Mouse (Mus musculus) kidney, embryonic 15.5 days (tissue): ENCODE data around the gene Ddx47. TPM values are rescaled to one million over a fixed set of nuclear protein-coding genes. Genes with fewer than 3 reads are reported as not detected.

Experiments used
- ATAC-seq: fragments of 200-750 bp; cut with Nextera tagmentation; replicated peaks from 2 replicates; pipeline ENCODE4 v1.8.0; 2017; ENCODE audit warnings: moderate TSS enrichment; ENCODE audit not compliant: low FRiP score
- H3K27ac ChIP-seq: fragments of 300-500 bp; sonication (generic); 2 replicates; pipeline ENCODE4 v1.5.1; 2015; ENCODE audit warnings: mild to moderate bottlenecking, inconsistent platforms
- H3K27me3 ChIP-seq: fragments of 300-500 bp; sonication (generic); 2 replicates; pipeline ENCODE4 v1.6.1; 2015; ENCODE audit warnings: inconsistent platforms
- H3K36me3 ChIP-seq: fragments of 300-500 bp; sonication (generic); 2 replicates; pipeline ENCODE4 v1.6.1; 2015; ENCODE audit warnings: inconsistent platforms
- H3K4me1 ChIP-seq: fragments of 300-500 bp; sonication (generic); 2 replicates; pipeline ENCODE4 v1.6.1; 2015; ENCODE audit warnings: inconsistent platforms
- H3K4me2 ChIP-seq: fragments of 300-500 bp; sonication (generic); 2 replicates; pipeline ENCODE4 v1.6.1; 2015; ENCODE audit warnings: moderate library complexity, mild to moderate bottlenecking, inconsistent platforms
- H3K4me3 ChIP-seq: fragments of 300-500 bp; sonication (generic); replicated peaks from 2 replicates; pipeline ENCODE4 v1.5.1; 2015; ENCODE audit warnings: mild to moderate bottlenecking, inconsistent platforms
- H3K9ac ChIP-seq: fragments of 300-500 bp; sonication (generic); 2 replicates; pipeline ENCODE4 v1.6.1; 2015; ENCODE audit warnings: mild to moderate bottlenecking, inconsistent platforms
- H3K9me3 ChIP-seq: fragments of 300-500 bp; sonication (generic); replicated peaks from 2 replicates; pipeline ENCODE4 v1.6.1; 2016; ENCODE audit warnings: inconsistent platforms
- WGBS: fragments of 180-500 bp; shearing (Covaris S2); methylation state at CpG from one replicate; pipeline ENCODE4 v1.1.7; 2015; ENCODE audit warnings: mixed read lengths; 5-methylcytosine and 5-hydroxymethylcytosine counted together
- polyA plus RNA-seq: library from polyadenylated mRNA; unstranded; fragments of >200 nt; fragmentation: Nextera tagmentation; extraction: Ambion mirVana; gene quantifications from 2 replicates; pipeline ENCODE4 v1.2.1, GENCODE M21; 2015

Ddx47 gene
- polyA plus RNA-seq, 1 experiment from 2014 or later, result 118 TPM

DNA sequence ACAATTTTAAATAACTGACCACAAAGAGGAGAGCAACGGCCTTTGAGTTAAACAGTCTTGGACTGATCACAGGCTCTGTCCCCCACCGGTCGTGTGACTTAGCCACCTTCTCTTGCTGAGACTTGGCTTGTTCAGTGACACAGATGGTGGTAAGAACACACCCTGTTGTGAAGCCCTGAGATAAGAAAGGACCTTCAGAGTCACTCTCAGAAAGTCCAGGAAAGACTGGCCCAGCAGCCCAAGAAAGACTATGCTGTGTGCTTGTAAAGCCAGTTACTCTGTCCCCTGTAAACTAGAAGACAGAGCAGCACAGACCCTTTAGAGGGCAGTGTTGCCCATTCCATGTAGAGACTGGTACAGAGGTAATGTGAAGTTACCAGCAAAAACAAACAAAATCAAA lies 26.7 kb upstream of the Ddx47 start:
- H3K27me3 ChIP-seq, result no peaks in the 10 kb centered on the region
- peak; percentile 15; the same call in 1 of the 2 replicates for ATAC-seq
- H3K4me2 ChIP-seq, result peak overlapping the region; percentile 94
- no peak overlapping the region for H3K27ac ChIP-seq
- peak overlapping the region; percentile 63; the same call in 1 of the 2 replicates for H3K4me3 ChIP-seq
- no peak overlapping the region for H3K9ac ChIP-seq
- H3K9me3 ChIP-seq, result no peaks in the 10 kb centered on the region
- peaks cover 28% of the 10 kb centered on the region for H3K4me1 ChIP-seq
- WGBS, result 65% methylated on average over 3 of the region's 3 CpGs
- no peaks in the 10 kb centered on the region for H3K36me3 ChIP-seq

DNA sequence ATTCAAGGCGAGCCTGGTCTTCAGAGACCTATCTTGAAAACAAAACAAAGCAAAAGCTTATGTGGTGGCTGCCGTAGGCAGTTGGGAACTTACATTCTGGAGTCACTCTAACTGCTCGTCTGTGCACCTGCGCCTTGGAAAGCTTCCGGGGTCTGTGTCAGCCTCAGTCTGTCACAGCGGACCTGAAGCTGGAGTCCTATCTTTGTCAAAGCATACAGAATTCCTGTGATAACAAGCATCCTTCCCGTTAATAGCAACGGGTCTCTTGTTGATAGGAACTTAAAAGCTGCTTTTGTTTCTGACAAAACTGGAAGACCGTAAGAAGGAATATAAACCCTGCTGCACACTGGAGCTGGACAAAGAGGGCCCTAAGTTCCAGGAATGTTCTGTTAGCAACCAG lies 23.0 kb upstream of the Ddx47 start:
- ATAC-seq, result no peak
- H3K36me3 ChIP-seq, result no peaks in the 10 kb centered on the region
- H3K9me3 ChIP-seq, result no peaks in the 10 kb centered on the region
- no peak overlapping the region for H3K4me2 ChIP-seq
- H3K4me3 ChIP-seq, result no peak overlapping the region
- peaks cover 9% of the 10 kb centered on the region; the same call in 1 of the 2 replicates for H3K4me1 ChIP-seq
- H3K9ac ChIP-seq, result no peak overlapping the region
- WGBS, result 81% methylated on average over 9 of the region's 9 CpGs
- no peaks in the 10 kb centered on the region for H3K27me3 ChIP-seq
- no peak overlapping the region for H3K27ac ChIP-seq

DNA sequence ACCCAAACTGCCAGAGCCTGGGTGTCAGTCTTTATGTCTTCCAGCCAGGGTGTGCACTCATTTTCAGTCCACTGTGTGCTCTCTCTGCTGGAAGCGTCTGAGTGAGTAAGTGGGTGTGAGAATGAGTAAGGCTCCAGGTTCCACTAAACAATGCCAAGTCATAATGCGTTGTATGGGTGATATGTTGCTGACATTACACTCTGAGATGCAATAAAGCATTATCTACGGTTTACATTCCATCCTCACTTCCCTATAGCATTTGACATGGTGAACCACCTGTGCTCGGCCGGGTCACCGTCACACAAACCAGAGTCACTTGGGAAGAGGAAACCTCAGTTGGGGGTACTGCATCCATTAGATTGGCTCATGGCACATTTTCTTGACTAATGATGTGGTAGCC lies 20.7 kb upstream of the Ddx47 start:
- no peak for ATAC-seq
- WGBS, result 90% methylated on average over 6 of the region's 6 CpGs
- Histone ChIP-seq H3K9me3 (no peaks in the 10 kb centered on the region), H3K4me1 (peaks cover 11% of the 10 kb centered on the region; the same call in 1 of the 2 replicates), H3K4me3 (no peak overlapping the region), H3K36me3 (no peaks in the 10 kb centered on the region), H3K27me3 (no peaks in the 10 kb centered on the region), H3K4me2 (no peak overlapping the region), H3K27ac (no peak overlapping the region), H3K9ac (no peak overlapping the region)

DNA sequence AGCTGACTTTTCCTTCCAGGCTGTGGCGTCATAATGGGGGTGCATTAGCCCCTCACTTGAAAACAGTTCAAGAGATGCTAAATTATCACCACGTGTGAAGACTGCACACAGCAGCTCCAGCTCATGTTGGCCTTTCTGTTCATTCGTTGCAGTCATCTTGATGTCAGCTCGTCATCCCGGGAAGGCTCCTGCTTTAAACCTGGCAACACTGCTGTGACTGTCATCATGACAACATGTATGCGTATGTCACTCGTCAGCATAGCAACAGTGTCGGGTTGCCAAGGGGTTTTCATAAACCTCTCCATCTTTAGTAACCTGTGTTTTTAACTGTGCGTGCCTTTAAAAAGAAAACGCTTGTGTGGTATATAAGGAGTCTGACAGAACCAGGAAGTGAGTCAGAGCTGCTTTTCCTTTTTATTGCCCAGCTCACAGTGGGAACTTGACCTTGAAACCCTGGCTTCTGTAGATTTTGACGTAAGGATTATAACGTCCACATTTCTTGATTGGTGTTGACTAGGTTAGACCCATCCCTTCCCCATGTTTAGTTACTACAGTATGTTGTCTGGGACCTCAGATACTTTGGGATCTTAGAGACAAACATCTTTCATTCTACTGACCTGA lies 17.3 kb upstream of the Ddx47 start:
- H3K9me3 ChIP-seq, result no peaks in the 10 kb centered on the region
- H3K4me2 ChIP-seq, result no peak overlapping the region
- peaks cover 11% of the 10 kb centered on the region; the same call in 1 of the 2 replicates for H3K4me1 ChIP-seq
- 60% methylated on average over 12 of the region's 12 CpGs for WGBS
- H3K4me3 ChIP-seq, result no peak overlapping the region
- H3K36me3 ChIP-seq, result no peaks in the 10 kb centered on the region
- H3K27ac ChIP-seq, result peak overlapping the region; percentile 4; the same call in 1 of the 2 replicates
- H3K9ac ChIP-seq, result no peak overlapping the region
- no peak for ATAC-seq
- no peaks in the 10 kb centered on the region for H3K27me3 ChIP-seq

DNA sequence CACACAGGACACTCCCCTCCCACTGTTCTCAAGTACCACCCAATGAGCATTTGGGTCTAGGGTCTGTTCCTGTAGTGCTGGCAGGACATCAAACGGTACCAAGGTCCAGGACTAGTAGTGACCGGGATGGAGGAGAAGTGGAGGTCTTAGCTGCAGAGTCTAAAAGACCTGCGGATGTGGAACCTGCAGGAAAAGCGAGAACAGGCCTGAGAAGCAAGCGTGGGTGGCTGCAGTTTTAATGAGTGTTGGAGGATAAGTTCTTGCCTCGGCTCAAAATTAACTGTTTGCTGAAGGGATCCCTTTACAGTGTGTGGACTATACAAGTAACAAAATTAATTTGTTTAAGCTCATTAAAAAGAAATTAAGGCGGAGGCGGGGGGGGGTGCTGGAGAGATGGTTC lies 16.4 kb upstream of the Ddx47 start:
- H3K9ac ChIP-seq, result no peak overlapping the region
- no peaks in the 10 kb centered on the region for H3K27me3 ChIP-seq
- peaks cover 11% of the 10 kb centered on the region; the same call in 1 of the 2 replicates for H3K4me1 ChIP-seq
- H3K27ac ChIP-seq, result no peak overlapping the region
- no peaks in the 10 kb centered on the region for H3K36me3 ChIP-seq
- 51% methylated on average over 8 of the region's 8 CpGs for WGBS
- peak; percentile 46; the same call in 1 of the 2 replicates for ATAC-seq
- no peak overlapping the region for H3K4me3 ChIP-seq
- no peak overlapping the region for H3K4me2 ChIP-seq
- H3K9me3 ChIP-seq, result no peaks in the 10 kb centered on the region

DNA sequence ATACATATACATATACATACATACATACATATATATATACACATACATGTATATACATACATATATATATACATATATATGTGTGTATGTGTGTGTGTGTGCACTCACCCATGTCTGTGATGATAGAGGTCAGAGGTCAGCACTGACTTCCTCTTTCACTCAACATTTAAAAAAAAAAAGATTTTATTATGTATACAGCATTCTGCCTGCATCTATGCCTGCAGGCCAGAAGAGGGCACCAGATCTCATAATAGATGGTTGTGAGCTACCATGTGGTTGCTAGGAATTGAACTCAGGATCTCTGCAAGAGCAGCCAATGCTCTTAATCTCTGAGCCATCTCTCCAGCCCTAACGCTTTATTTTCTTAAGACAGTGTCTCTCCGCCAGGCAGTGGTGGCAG lies 14.5 kb upstream of the Ddx47 start:
- no peaks in the 10 kb centered on the region for H3K36me3 ChIP-seq
- no peak overlapping the region for H3K4me3 ChIP-seq
- peaks cover 11% of the 10 kb centered on the region; the same call in 1 of the 2 replicates for H3K4me1 ChIP-seq
- H3K9me3 ChIP-seq, result no peaks in the 10 kb centered on the region
- H3K9ac ChIP-seq, result no peak overlapping the region
- WGBS, result 82% methylated on average over 2 of the region's 2 CpGs
- no peaks in the 10 kb centered on the region for H3K27me3 ChIP-seq
- H3K4me2 ChIP-seq, result no peak overlapping the region
- H3K27ac ChIP-seq, result no peak overlapping the region
- no peak for ATAC-seq

DNA sequence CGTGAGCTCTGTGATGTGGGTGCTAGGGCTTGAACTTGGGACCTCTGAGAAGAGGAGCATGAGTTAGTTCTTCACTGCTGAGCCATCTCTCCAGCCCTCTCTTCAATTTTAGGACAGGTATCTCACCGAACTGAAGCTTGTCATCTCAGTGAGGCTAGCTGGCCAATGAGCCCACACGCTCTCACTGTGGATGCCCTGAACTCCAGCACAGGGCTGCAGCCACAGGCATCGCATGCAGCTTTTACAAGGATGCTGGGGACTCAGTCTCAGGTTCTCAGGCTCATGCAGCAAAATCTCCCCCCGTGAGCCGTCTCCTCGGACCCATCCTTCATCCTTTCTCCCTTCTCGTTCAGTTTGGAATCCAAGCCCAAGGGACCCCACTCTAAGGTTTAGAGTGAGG lies 13.3 kb upstream of the Ddx47 start:
- no peak overlapping the region for H3K4me2 ChIP-seq
- ATAC-seq, result no peak
- no peak overlapping the region for H3K27ac ChIP-seq
- no peak overlapping the region for H3K9ac ChIP-seq
- no peaks in the 10 kb centered on the region for H3K36me3 ChIP-seq
- no peaks in the 10 kb centered on the region for H3K9me3 ChIP-seq
- 73% methylated on average over 8 of the region's 8 CpGs for WGBS
- no peaks in the 10 kb centered on the region for H3K27me3 ChIP-seq
- H3K4me1 ChIP-seq, result peaks cover 11% of the 10 kb centered on the region; the same call in 1 of the 2 replicates
- H3K4me3 ChIP-seq, result no peak overlapping the region

DNA sequence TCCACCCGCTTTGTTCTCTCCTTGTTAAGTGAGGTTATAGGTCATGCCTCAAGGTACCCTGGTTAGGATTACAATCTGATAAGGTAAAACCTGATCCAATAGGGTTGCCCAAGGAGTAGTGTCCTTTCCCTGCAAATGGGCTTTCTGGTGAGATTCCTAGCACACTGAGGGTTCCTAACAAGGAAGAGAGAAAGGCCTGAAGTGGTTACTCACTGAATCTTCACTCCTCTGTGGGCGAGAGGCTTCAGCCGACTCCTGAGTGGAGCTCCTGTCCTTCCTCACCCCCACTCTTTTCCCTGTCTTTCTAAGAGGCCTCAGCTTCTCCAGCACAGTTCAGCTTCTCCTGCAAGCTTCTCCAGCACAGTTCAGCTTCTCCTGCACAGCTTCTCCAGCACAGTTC lies 12.6 kb upstream of the Ddx47 start:
- peaks cover 11% of the 10 kb centered on the region; the same call in 1 of the 2 replicates for H3K4me1 ChIP-seq
- H3K9me3 ChIP-seq, result no peaks in the 10 kb centered on the region
- no peaks in the 10 kb centered on the region for H3K27me3 ChIP-seq
- no peak for ATAC-seq
- H3K9ac ChIP-seq, result no peak overlapping the region
- no peaks in the 10 kb centered on the region for H3K36me3 ChIP-seq
- no peak overlapping the region for H3K27ac ChIP-seq
- WGBS, result 51% methylated on average over 3 of the region's 3 CpGs
- no peak overlapping the region for H3K4me3 ChIP-seq
- H3K4me2 ChIP-seq, result no peak overlapping the region

DNA sequence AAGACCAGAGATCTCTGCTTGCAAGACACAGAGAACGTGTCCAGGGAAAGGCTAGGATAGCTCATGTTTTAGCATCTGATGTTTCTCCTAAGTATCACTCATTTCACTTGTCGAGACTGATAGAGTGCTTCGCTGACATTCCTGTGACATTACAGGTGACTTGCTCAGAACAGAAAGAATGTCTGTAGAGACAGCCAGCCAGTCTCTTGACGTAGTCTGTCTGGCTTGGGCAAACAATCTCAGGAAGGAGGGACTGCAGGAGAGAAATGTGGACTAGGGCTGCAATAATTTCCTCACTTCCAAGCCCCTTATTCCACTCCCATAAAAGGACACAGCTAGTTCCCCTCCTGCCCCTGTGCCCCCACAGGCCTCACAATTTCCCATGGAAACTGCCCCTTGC lies 11.1 kb upstream of the Ddx47 start:
- no peak for ATAC-seq
- Histone ChIP-seq H3K4me2 (no peak overlapping the region), H3K9ac (no peak overlapping the region), H3K9me3 (no peaks in the 10 kb centered on the region), H3K4me1 (no peaks in the 10 kb centered on the region), H3K4me3 (no peak overlapping the region), H3K27ac (no peak overlapping the region), H3K36me3 (no peaks in the 10 kb centered on the region), H3K27me3 (no peaks in the 10 kb centered on the region)
- WGBS, result 52% methylated on average over 4 of the region's 4 CpGs

DNA sequence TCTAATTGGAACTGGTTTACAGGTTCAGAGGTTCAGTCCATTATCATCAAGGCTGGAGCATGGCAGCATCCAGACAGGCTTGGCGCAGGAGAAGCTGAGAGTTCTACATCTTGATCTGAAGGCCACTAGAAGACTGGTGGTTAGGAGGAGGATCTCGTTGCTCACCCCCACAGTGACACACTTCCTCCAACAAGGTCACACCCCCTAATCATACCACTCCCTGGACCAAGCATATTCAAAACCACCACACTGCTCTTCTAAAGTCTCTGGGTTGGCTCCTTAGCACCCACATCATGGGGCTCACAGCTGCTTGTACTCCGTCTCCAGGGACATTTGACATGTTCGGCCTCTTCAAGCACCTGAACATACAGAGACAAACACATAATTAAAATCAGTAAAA lies 9.4 kb upstream of the Ddx47 start:
- no peak overlapping the region for H3K4me2 ChIP-seq
- H3K4me1 ChIP-seq, result no peaks in the 10 kb centered on the region
- H3K36me3 ChIP-seq, result no peaks in the 10 kb centered on the region
- no peak overlapping the region for H3K4me3 ChIP-seq
- no peak overlapping the region for H3K27ac ChIP-seq
- WGBS, result 86% methylated on average over 4 of the region's 4 CpGs
- no peaks in the 10 kb centered on the region for H3K9me3 ChIP-seq
- no peak for ATAC-seq
- no peaks in the 10 kb centered on the region for H3K27me3 ChIP-seq
- H3K9ac ChIP-seq, result no peak overlapping the region

DNA sequence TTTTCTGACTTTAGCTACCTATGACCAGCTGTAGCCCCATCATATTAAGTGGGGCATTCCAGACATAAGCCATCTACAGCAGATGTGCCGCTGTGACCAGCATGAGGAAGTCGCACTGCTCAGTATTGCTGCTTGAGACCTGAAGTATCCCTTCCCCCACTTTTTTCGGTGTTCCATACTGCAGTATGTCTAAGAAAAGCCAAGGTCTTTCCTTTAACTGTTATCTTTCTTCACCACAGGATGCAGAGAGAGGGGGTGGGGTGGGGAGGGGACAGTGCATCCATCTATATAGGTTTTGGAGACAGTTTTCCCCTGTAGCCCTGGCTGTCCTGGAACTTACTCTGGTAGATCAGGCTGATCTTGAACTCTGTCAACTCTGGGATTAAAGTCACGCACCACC lies 5.0 kb upstream of the Ddx47 start:
- H3K9ac ChIP-seq, result no peak overlapping the region
- H3K4me3 ChIP-seq, result no peak overlapping the region
- no peaks in the 10 kb centered on the region for H3K36me3 ChIP-seq
- no peaks in the 10 kb centered on the region for H3K9me3 ChIP-seq
- H3K4me1 ChIP-seq, result no peaks in the 10 kb centered on the region
- H3K27ac ChIP-seq, result no peak overlapping the region
- no peak overlapping the region for H3K4me2 ChIP-seq
- no peaks in the 10 kb centered on the region for H3K27me3 ChIP-seq
- WGBS, result 84% methylated on average over 4 of the region's 4 CpGs
- no peak for ATAC-seq

DNA sequence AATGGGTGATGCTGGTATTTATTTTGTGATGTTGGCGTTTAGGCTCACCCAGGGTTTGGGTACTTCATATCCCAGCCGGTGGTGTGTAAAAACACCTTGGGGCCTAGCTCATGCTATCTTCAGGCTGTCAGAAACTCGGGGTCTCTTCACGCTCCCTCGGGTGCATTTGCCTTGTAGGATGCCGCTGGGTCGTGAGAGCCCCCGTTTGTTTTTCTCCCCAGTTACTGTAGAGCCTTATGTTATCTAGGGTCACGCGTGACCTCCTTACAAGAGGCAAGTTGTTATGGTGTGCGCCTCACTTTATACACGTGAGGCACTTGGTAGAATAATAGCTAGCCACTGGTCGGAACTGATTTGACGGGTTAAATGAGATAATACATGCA lies 313 bp downstream of the Ddx47 start:
- Histone ChIP-seq H3K9me3 (no peaks in the 10 kb centered on the region), H3K4me1 (peaks cover 7% of the 10 kb centered on the region), H3K4me2 (peak overlapping the region; percentile 70), H3K27me3 (no peaks in the 10 kb centered on the region), H3K4me3 (peak overlapping the region; percentile 74), H3K36me3 (peaks cover 34% of the 10 kb centered on the region), H3K9ac (peak overlapping the region; percentile 73), H3K27ac (0 out of 2 replicates have a peak overlapping the region, but pooled peaks have one; percentile 25)
- ATAC-seq, result peak; percentile 54
- WGBS, result 1% methylated on average over 14 of the region's 14 CpGs

DNA sequence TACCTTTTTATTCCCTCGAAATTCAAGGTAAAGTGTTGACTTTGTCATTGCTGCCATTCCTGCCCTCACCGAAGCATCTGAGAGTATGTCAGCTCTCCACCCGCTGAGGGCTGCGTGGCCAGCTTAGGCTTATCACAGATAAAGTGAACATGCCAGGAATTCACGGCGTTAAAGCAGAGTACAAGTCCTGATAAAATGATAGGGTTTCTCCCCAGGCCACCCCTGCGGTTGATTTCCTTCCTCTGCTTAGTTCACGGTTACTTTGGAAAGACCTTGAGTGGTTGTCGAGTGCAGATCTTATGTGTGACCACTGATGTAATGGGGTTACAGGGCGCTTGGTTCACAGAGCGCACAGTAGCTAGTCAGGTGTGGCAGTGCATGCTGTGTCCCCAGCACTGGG lies 5.8 kb downstream of the Ddx47 start:
- Histone ChIP-seq H3K9ac (no peak overlapping the region), H3K4me2 (no peak overlapping the region), H3K4me3 (no peak overlapping the region), H3K27ac (no peak overlapping the region), H3K9me3 (no peaks in the 10 kb centered on the region), H3K4me1 (peaks cover 4% of the 10 kb centered on the region), H3K36me3 (peaks cover 89% of the 10 kb centered on the region), H3K27me3 (no peaks in the 10 kb centered on the region)
- 94% methylated on average over 11 of the region's 11 CpGs for WGBS
- no peak for ATAC-seq
